Mouse (Mus musculus) adrenal gland, postnatal 0 days (tissue): Measurements from ENCODE around the gene Bhmt. TPM values are rescaled to one million over a fixed set of nuclear protein-coding genes. Genes with fewer than 3 reads are reported as not detected.

ENCODE experiments used
- polyA plus RNA-seq: library from polyadenylated mRNA; unstranded; fragments of >200 nt; fragmentation: Nextera tagmentation; extraction: Ambion mirVana; gene quantifications from 2 replicates; pipeline ENCODE4 v1.2.1, GENCODE M21; 2015

The Bhmt gene
- 43.5 and 69.9 TPM in 2 replicates for polyA plus RNA-seq

GRCm38 (mm10) chr13:93637282-93638245, at the start of gene Bhmt:
Gene Bhmt (minus strand): TSS chr13:93637961.

GRCm38 (mm10) chr13:93674131-93674561, 36.4 kb upstream of the Bhmt start, which contains the start of the genes Bhmt2 and Dmgdh:
Gene Bhmt2 (minus strand): TSS chr13:93674302.
Gene Dmgdh (plus strand): TSS chr13:93674433.

Other genes starting within 250 kb of the Bhmt start
- 6.5 and 12.4 TPM in 2 replicates for gene Jmy, start 138.2 kb downstream of the Bhmt start, polyA plus RNA-seq
- gene Bhmt2, start 36.3 kb upstream of the Bhmt start, polyA plus RNA-seq: 3.0 and 5.0 TPM in 2 replicates
- gene Dmgdh, start 36.5 kb upstream of the Bhmt start, polyA plus RNA-seq: 1.5 and 1.9 TPM in 2 replicates
- 14.9 and 18.8 TPM in 2 replicates for gene Arsb, start 133.7 kb upstream of the Bhmt start, polyA plus RNA-seq